Mouse (Mus musculus) adrenal gland, adult (tissue): ENCODE results near the gene Prrxl1.

Experiments
- DNase-seq, 2 experiments: peaks; one replicate each; pipeline ENCODE4 v3.0.0; 2022 to 2023; ENCODE audit warnings: low spot score in 1 of 2; ENCODE audit not compliant: inconsistent age in 2 of 2

The Prrxl1 gene

DNA sequence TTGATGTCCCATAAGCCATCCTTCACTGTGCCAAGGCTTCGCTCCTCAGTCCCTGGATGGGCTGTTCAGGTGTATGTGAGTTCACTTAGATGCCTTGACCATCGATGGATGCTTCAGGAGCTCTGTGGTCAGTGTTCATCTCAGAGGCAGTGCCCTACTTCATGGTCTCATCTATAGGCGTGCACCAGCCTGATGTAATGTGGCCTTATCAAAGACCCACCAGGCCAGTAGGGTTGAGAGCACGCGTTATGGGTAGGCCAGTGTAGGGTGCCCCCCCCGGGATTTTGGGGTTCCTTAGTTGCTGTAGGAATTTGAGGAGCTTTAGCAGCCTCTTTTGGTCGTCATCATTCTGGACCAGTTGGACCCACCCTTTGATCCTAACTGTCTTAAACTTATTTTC, 25.6 kb downstream of the Prrxl1 start:
- no peak for DNase-seq

DNA sequence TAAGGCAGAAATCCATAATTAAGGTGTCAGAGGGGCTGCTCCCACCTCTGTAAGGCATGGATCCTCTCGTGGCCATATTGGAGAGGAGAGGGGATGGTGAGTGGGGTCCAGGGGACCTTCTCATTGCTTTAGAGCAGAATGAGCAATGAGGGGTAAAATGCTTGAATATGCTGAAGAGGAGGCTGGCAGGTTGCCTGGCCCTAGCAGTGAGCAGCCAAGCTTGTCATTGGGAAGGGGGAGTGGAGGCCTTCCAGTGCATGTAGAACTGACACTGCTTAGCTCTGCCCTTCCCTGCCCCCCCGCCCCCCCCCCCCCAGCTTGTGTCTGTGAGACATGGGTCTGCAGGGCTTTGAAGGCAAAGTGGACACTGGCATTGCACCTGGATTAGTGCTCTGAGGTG, 28.1 kb downstream of the Prrxl1 start:
- DNase-seq: no peak

DNA sequence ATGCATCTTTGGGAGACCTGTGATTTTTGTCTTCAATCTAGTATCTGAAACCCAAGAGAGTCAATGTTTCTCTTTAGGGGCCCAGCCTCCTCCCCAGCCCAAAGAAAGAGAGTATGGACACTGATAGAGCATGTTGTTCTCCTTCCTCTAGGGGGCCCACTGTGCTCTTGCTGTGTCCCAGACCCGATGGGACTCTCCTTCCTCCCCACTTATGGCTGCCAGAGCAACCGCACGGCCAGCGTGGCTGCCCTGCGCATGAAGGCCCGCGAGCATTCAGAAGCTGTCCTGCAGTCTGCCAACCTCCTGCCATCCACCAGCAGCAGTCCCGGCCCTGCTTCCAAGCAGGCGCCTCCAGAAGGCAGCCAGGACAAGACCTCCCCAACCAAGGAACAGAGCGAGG, 29.4 kb downstream of the Prrxl1 start:
- DNase-seq: peak in 1 of 2 experiments; percentile 36

DNA sequence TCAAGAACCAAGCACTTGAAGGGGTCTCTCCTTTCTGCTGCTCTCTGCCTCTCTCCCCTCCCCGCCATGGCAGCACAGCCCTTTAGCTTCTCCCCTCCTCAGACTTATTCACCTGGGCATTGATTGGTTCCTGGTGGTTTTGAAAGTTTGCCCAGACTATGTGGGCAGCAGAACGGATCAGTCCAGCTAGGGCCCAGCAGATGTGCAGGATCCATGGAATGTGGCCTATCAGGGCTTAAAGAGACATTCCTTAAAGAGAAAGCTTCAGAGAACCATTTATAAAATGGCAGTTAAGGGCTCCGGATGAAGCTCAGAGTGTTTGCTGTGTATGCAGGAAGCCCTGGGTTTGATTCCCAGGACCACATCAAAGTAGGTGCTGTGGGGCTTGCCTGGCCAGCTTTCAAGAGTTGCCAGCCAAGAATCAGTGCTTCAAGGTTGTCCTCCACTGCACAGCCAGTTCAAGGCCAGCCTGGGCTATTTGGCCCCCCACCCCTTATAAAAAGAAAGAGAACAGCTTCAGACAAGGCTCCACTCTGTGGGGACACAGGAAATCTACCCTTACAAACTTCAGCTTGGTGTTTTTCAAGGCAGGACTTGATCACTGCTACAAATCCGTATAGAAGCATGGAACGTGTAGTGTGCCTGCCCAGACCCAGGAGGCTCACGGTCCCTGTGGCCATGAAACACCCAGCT, 33.8 kb downstream of the Prrxl1 start:
- DNase-seq: peak; percentile 41 to 64

DNA sequence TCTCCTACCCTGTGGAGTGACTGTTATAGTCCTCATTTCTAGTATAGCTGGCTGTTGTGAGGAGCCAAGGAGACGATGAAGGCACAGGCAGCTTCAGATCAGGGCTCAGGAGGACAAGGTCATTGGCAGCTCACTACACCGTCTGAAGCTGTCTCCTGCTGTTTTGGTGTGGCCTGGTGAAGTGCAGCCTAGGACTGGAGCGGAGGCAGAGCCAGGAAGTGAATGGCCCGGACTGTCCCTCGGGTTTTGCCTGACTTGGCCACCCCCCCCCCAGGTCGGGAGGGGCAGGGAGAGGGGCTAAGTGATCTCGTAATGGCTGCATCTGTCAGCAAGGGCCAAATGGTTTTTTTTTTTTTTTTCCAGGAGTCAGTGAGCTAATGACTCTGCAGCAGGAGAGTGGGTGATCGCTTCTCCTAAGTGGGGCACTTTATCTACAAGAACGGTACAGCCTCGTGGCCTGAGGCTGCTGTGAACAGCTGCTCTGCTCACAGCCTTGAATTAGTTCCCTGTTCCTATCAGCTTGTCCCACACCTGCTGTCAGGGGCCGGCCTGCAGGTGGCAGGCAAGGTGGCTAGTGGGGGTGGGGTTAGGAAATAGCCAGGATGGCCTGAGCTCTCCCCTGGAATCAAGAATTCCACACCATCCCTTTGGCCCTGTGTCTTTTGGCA, 34.9 kb downstream of the Prrxl1 start:
- DNase-seq: peak; percentile 34 to 72

DNA sequence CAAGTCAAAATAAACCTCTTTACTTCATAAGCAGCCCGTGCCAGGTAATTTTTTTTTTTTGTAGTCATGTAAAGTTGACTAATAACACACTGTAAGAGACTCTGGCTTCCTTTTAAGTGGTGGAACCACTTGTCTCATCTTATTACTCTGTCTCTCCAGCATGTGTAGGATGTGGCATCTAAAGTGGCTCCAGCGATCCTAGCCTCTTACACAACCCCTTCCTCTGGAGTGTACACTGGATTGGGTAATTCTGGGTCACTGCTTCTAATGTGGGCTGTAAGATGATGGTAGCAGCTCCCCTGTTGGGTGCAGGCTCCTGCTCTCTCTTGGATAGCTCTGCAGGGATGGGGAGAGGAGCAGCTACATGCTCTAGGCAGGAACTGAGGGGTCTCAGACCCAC, 39.3 kb downstream of the Prrxl1 start:
- no peak for DNase-seq

DNA sequence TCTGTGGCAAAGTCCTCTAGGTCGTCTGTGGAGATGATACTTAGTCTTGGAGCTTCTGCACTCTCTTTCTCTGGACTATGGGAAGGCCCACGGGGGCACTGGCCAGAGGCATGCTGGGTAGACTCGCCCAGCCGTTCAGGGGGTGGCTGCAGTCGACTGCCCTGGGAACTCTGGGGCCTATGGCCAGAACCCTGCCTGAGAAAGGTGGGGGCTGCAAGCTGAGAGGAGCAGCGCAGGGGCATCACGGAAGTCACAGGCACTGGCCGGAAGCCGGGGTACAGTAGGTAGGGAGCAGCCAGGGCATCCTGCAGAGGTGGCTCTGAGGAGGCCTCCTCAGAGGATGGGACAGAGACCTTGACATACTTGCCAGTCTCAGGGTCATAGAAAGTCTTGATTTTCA, 60.6 kb downstream of the Prrxl1 start:
- no peak for DNase-seq

DNA sequence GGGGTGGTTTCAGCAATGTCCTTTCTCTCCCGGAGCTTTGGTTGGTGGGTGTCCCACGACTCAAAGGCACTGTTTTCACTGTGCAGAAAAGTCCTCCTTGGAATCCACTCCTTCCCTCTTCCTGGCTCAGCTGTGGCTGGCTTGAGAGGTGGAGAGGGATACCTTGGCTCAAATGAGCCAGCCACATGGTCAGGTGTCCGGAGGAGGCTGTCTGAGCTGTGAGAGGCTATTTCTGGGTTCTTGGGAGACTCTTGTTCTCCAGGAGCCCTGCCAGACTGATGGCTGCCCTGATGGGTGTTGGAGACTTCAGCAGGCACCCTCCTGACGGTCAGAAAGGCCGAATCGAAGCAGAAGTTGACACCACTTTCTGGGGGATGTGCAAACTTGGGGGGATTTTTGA, 63.9 kb downstream of the Prrxl1 start:
- DNase-seq: no peak

DNA sequence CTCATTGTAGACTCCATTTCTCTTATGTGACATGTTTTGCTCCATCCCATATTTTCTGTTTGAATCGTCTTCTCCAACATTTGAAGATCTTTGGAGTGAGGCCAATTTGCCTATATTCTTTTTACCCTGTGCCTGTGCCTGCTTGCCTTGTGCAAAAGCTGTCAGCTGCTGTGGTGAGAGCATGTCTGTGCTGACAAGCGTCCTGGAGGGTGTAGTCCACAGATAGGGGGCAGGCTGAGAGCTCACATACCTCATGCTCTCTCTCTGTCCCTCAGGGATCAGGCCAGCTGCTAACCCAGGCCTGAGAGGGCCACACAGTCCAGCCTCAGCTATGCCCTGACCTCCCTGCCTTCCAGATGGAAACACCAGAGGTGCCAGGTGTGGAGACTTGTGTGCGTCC, 74.0 kb downstream of the Prrxl1 start:
- DNase-seq: no peak

DNA sequence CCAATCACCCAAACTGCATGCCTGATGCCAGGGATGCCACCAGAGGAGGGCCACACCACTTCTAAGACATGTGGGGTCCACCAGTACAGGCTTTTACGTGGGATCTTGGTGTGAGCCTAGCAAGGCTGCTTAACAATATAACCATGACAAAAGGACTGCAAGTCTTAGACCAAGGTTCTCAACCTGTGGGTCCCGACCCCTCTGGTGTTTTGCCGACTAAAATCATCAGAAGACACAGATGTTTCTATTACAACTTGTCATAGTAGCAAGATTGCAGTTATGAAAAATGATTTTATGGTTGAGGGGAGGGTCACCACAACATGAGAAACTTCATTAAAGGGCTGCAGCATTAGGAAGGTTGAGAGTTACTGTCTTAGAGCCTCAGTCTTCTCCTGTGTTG, 79.4 kb downstream of the Prrxl1 start:
- no peak for DNase-seq

DNA sequence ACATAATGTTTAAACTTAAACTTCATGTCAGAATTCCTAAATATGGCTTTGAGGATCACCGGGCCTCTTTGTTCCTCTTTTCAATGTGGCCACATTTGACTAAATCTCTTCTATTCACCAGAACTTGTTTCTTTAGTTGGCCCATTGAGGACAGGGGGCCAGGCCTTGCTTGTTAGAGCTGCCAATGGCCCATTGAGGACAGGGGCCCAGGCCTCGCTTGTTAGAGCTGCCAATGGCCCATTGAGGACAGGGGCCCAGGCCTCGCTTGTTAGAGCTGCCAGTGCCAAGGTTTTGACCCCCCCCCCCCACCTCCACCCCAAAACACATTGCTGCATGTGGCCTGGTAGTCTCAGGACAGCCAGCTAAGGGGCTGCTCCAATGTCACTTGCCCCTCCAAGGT, 82.4 kb downstream of the Prrxl1 start:
- DNase-seq: no peak

DNA sequence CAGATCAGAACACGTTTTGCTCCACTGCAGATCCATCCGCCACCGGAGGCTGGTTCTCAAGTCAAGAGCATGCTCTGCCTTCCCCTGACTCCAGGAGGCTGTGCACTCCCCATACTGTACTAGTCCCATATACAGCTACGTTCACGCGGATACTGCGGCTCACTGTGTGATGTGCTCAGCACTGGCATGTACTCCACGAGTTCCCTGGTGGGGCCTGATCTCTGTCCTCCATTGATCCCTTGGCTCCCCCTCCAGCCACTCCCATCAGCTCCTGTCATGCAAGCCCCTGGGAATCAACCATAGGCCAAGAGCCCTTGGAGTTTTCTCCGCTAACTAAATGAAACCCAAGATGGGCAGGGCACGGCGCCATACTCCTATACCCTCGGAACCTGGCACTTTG, 83.3 kb downstream of the Prrxl1 start:
- DNase-seq: no peak

DNA sequence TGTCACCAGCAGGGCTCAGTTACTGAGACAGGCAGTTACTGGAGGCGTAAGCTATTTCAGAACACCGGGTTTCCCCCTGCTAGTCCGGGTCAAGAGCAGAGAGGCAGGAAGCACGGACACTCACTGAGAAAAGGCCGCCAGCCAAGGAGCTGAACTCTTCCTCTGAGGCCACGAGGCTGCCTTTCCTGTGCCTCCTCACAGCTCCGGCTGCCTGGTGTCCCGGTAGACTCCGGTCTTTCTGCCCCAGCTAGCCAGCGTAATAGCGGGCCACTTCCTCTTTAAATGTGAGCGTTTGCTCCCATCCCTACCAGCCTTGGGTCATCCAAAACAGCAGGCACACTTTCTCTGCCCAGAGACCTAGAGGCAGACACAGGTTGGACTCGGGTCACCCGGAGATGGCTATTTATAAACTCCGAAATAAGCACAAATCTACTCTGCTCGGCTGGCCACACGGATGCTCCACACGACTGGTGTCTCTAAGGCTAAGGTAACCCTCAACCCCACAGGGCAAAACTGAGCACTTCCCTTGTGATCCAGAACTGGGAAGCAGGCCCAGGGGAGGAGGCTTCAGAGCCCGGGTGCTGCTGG, 84.1 kb downstream of the Prrxl1 start:
- DNase-seq: peak; percentile 22 to 58

DNA sequence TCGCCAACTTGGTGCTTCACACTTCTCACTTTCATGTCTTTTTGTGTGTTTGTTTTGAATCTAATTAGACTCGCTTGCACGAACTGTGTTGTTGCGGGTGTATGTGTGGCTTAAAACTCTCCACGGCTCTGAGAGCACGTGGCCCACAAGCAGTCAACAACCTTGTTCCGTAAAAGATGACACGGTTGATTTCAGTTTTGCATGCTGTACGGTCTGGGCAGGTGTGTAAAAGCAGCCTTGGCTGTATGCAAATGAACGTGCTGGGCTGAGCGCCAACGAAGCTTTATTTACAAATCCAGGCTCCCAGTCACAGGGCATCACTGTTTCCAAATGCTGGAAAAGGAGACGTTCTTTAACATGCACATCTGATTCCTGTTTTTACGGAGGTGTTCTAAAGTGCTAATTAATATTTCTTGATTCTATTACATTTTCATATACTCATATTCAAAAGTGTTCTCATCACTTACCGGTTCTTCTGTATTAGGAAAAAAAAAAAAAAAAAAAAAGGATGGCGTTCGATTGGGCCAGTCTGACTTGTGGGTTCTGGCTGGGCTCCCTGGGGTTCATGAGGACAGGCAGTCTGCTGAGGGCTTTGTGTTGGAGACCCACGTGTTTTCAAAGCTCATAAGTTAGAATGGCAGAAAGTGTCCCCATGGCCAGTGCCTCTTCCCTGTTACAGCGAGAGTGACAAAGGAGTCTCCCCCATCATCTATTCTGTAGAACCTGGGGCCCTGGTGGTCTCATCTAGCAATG, 85.0 kb downstream of the Prrxl1 start:
- DNase-seq: no peak

DNA sequence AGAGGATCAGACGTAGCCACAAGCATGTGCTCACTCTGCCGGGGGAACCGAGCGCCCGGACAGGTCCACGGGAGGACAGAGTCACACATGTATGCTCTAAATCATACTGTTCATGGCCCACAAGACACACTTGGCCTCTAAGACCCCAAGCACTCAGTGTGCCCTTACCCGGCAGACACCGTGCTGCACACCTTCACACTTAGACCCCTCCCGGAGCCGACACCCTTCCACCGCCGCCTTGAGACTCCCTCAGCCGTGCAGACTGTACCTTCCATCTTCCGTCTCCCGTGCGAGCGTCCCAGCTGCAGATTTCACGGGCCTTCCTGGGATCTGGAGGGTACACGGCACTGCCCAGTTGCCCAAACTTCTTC, 85.5 kb downstream of the Prrxl1 start:
- no peak for DNase-seq

DNA sequence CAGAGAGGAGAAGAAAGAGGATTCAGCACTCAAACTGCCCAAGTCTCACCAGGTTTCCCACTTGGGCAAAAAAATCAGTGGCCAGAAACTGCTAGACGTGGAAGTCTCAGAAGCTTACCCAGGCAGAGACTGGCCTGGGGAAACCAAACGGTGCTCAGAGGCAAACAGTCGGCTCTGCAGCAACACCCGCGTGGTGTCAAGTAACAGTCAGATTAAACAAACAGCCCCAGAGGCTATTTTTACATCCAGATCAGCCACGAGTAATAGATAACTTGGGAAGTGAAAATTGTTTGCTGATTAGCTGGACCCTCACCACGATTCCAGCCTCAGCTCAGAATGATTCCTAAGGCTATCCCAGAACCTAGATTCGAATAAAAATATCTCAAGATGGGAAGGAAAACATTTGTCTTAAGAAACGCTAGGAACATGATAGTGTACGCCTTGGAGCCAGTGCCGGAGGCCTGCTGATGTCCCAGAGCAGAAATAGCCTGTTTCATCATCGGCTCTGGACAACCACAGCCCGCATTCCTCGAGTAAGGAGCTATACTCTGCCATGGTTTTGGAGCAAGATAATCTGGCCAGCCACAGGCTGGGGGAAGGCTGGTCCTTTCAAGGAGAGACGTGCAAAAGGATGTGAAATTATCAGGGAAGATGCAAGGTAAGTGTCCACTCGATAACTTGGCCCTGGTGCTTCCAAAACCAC, 86.1 kb downstream of the Prrxl1 start, which contains the start of gene 3425401B19Rik:
Gene 3425401B19Rik (minus strand): TSS at position 170 of the 703 bp plus-strand sequence.
- no peak for DNase-seq

DNA sequence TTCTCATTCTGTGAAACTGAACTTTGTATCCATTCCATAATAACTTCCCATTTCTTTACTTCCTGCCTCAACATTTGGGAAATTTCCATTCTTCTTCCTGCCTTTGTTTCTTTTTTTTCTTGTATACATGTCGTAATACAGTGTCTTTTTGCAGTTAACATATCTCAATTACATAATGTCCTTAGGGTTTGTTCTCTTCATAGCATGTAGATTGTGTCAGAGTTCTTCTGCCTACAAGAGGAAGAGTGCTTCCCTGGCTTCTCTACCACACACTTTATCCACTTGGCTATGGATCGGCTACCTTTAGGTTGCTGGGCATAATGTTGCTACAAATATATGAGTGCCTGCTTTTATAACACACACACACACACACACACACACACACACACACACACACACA, 96.7 kb downstream of the Prrxl1 start:
- DNase-seq: no peak

DNA sequence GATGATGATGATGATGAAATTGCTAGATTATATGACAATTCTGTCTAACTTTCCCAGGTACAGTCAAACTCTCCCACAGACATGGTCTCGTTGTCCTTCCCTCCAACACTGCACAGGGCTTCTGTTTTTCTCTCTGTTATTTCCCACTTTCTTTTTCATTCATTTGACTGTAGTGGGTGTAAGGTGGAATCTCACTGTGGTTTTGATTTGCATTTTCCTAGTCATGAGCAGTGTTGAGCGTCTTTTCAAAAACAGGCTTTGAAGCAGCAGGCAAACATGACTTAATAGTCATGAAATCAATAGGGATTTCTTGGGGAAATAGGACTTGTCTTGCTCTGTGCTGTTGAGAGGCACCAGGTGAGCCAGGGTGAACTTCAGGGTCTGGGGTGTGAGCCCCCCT, 97.1 kb downstream of the Prrxl1 start:
- no peak for DNase-seq

DNA sequence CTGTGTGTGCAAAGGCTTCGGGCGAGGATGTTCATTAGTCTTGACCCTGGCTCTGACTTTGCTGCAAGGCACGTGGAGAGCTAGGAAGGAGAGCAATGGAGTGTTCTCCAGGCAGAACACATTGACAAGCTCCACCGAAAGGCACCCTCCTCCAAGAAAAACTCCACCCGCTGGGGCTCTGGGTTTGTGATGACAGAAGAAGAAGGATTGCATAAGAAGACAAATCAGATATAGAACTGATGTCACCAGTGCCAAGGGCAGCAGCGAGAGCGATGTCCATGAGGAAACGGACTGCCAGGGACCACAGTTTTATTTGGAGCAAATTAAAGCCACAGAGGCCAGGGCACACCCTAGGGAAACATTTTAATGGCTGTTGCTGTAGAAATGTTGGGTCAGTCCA, 98.6 kb downstream of the Prrxl1 start:
- DNase-seq: peak; percentile 42 to 85

DNA sequence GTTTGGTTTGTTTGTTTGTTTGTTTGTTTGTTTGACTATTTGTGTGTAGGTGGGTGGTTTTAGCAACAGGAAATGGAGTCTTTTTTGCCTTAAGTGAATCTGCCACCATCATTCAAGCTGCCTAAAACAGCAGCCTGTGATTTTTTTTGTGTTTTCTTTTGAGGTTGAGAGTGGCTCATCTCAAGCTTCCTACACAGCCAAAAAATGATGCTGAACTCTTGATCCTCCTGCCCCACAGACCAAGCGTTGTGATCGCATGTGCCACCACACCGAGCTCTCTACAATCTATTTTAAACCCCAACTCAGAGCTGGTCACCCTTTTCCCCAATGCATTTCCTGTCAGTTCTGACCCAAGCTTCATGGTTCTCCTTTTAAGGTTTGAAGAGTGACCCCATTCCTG, 99.3 kb downstream of the Prrxl1 start:
- no peak for DNase-seq
